Mouse (Mus musculus) induced T-regulatory cell, adult 2 months (primary cell): ENCODE measurements around the gene Atxn7.

Source experiments
- DNase-seq: peaks from one replicate; pipeline ENCODE4 v3.0.0-alpha.2; 2012; ENCODE audit warnings: low read depth

Atxn7 gene

DNA sequence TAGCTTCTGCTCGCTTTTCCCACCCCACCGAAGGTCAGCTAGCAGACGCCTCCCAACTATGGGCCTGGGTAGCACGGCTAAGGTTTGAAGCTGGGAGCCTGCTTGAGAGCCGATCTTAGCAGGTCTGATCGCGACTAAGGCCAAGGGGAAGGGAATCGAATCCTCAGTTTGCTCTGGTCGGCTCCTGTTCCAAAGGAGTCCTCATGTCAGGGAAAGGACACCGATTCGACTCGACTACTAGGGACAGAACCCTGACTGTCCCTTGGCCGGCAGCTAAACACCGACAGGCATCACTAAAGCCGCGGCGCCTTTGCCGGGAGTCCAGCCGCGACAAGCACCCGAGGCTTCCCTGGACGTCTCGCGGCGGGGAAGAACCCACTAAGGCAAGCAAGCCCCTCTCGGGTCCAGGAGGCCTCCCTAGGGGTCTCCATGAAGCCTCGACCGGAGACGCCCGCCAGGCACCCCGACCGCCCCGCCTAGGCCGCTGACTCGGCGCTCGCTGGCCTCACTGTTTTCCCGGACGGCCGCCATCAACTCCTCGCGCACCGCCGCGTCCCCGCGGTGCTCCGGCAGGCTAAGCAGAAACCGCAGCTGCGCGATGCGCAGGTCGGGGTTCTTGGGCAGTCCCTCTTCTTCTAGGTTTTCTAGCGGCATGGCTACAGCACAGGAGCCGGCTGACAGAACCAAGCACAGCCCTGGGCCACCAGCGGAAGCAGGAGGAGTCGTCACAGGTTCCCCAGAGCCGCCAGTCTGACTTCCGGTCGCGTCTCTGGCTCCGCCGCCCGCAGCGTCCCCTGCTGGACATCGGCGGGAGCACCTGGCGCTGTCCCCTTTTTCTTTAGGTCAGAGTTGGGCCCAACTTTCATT lies 159.2 kb downstream of the Atxn7 start, which contains the start of gene Psmd6:
Gene Psmd6, minus strand, starts transcription at position 755 of the 867 bp plus-strand sequence.
- DNase-seq = peak; percentile 93
